Mouse (Mus musculus): ENCODE results near the gene Adamts2.

DNA sequence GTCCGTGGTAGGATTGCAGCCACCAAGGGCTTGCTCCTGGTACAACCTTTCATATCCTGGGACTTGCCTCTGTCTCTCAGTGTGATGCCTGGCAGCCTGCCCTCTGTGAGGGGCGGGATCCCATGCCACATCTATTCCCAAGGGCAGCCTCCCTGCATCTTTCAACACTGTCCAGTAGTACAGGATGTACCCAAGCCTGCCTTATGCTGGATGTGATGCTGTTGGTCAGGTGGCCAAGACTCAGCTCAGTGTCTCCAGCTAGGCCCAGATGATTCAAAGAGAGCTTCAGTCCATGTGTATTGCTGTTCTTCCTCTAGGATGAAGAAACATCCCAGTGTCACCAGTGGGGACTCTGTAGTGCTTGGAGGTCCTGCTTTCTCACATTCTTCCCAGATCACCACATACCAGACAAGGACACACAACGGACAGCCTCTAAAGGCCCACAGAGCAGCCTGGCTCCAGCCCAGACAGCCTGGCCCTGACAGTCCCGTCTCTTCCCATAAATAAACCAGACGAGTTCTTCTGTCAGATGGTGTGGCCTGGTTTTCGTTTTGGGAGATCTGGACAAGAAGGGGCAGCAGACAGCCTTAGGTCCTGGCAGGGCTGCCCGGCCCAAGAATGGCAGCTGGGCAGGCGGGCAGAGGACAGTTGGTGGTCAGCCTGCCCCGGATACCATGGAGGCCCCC lies 52.0 kb downstream of the Adamts2 start:
- TF ChIP-seq CTCF (IDR thresholded peaks at IDR 0.05; ENCODE audit: extremely low read depth, insufficient read length, insufficient replicate concordance, low read depth, low read length) (no peak), POLR2A (IDR thresholded peaks at IDR 0.05; ENCODE audit: low read depth, low read length) (no peak)
